Mouse (Mus musculus) skeletal muscle tissue, adult 2 months (tissue): ENCODE results near the gene Trpm5.
A peak's percentile ranks its signal among the peaks of the same experiment; 100 is the strongest.

Source experiments
- DNase-seq: peaks from one replicate; pipeline ENCODE4 v3.0.0-alpha.2; 2012; ENCODE audit warnings: low read depth, low spot score

The Trpm5 gene

DNA sequence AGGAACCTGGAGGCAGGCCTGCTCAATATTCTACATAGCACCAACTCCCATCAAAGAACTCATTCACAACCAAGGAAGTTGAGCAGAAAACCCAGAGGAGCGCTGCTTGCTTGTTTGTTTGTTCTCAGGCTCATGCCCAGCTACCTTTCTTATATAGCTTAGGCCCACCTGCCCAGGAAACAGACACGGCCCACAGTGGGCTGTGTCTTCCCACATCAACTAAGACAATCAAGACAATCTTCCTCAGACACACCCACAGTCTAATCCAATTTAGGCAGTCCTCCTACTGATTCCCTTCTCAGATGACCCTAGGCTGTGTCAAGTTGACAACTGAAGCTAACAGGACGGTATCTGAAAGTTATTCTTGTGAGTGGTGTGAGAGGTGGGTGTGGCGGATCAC, 11.6 kb upstream of the Trpm5 start, which contains the start of gene Kcnq1:
TSS of gene Kcnq1 (plus strand) at position 301 of the 400 bp plus-strand sequence.
- no peak for DNase-seq

DNA sequence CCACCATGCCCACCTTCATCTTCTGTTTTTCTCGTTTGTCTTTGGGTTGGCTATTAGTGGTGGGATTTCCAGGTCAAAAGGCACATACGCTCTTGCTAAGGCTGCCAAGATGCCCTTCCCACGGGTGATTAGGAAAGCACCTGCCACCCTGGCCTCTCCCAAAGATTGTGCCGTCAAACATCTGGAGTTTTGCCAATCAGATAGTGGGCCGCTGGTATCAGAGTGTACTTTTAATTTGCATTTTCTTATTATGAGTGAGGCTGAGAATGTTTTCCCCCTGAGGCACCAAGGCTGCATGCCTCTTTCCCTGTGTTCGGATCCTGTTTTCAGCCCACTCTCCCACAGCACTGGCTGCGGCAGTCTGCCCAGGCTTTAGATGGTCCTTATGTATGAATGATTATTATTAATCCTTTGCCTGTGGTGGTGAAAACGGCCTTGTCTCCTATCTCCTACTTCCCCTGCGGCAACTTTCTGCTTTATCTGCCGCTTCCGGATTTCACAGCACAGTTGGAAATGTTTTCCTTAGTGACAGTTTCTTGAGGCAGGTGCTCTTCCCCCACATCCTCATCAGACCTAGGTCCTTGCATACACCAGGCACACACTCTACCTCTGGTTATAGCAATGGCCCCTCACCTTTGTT, 10.9 kb upstream of the Trpm5 start:
- DNase-seq: no peak

DNA sequence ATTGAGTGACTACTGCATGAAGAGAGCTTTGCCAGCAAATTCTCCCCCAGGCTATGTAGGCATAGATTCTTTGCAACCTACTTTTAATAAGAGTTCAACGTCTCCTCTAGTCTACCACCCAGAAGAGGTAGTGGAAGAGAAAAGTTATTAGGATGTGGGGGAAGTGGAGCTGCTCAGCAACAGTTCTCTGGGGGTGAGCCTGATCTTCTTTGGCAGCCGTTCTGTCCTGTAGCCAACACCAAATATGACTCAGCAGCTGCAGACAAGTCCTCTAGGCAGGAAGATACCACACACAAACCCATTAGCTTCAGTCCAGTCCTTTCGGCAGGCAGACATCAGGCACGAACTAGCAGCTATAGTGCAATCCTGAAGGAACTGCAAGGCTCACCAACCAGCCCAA, 6.3 kb upstream of the Trpm5 start:
- DNase-seq: peak; percentile 46

DNA sequence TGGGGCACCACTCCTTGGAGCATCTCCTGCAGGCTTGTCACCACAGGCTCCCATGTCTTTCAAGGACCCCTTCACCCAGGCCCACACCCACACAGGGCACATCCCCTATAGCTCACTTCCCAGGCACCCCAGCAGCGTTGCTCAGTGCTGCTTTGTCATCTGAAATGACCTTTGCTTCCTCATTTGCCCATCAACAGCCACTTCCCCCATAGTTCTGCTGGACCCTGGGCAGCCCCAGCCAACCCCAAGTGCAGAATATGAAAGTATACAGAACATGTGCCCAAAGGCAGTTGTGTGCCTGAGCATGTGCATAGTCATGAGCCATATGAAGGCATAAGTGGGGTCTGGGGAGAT, 1.1 kb upstream of the Trpm5 start:
- no peak for DNase-seq

DNA sequence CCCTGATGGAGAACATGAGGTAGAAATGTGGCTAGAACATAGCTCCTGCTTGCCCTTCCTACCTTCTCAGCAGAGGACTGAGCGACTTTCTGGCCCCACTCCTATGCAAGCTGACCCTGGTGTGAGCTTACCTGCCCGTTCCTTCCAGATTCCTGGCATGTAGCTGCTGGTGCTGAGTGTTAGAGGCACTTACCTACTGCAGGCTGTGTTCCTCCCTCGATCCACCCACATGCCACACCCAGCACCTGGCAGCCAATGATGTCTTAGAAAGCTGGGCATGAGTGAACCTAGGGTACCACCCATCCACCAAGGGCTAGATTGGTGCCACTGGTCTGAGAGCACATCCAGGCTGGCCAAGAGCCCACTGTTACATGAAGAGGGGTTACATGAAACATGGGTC, 595 bp downstream of the Trpm5 start:
- DNase-seq: no peak

DNA sequence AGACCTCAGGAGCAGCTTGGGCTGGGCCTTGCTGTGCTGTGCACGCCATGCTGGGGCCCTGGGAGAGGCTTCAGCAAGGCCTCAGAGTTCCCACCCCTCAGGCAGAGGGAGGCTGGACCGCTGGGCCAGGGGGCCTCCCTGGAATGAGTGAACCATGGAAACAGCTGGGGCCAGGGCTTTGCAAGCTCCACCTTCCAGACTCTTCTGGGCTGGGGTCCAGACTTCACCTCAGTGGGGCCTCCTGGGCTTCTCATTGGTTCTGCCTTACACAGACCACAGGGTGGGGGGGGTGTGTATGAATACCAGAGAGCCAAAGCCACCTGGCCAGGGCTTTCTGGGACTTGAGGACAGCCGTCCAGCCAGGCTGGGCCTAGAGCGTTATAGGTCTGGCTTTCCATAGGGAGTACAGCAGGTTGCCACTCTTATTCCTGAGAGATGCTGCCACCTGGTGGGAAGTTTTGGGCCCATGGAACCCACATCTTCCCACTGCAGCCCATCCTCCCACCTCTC, 7.3 kb downstream of the Trpm5 start:
- DNase-seq: no peak

DNA sequence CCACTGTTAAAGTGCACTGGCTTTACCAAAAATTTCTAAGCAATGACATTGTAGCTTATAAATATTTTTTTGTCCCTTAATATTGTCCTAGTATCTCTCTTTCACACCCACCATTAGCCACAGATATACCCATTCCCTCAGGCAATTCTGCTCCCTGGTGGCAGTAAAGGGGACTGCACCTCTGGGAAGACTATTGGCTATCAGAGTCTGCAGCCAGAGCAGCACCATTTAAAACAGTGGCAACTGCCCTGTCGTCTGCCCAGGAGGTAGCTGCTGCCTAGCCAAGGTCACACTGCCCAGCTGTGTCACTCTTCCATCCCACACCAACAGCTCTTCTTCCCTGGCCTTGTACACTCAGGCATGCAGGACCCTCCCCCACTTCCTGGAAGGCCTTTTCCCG, 8.1 kb downstream of the Trpm5 start:
- peak; percentile 44 for DNase-seq

DNA sequence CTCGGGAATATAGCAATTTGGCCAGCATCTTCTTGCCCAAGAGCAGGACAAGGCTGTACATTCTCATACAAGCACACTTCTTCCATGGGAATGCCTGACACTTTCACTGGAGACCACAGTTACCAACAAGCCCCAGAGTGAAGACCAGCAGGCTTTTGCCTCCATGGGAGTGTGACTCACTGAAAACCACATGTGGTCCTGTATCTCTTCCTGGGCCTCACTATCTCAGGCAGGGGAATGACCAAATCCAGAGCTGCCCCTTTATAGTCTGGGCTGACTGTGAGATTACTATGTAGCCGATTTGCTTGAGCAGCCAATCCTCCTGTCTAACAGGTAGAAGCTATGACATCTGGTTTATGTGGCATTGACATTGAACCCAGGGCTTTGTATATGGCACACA, 10.7 kb downstream of the Trpm5 start:
- no peak for DNase-seq

DNA sequence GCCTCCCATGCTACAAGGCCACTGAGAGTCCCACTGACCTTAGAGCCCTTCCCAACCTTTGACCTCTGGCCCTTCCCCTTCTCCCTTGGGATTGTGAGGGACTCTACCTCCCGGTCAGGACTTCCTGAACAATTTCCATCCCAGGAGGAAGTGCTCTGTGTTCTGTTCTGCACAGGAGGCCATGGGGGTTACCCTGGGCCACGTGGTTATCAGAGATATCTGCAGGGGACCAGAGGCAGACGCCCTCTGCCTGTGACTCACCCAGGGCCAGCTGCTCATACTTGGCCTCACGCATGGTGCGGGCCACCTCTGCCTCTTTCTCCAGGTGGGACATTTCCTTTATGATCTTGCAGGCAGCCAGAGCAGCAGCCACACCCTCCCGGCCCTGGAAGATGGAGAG, 12.4 kb downstream of the Trpm5 start:
- no peak for DNase-seq

DNA sequence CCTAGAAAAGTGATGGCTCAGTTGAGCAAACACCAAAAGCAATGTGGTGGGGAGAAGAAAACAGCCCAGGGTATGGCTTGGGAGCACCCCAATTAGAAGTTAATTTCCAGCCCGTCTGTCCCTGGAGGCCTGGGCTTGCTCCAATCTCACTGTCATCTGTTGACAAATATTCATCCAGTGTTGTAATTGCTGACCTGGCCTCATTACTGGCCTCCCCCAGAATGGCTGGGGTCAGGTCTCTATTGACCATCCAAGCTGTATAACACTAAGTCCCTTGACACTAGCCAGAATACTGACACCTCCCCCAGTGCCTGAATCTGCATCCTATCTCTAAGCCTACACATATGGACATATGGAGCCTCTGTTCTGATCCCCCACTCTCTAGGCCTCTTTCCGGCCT, 17.1 kb downstream of the Trpm5 start:
- no peak for DNase-seq

DNA sequence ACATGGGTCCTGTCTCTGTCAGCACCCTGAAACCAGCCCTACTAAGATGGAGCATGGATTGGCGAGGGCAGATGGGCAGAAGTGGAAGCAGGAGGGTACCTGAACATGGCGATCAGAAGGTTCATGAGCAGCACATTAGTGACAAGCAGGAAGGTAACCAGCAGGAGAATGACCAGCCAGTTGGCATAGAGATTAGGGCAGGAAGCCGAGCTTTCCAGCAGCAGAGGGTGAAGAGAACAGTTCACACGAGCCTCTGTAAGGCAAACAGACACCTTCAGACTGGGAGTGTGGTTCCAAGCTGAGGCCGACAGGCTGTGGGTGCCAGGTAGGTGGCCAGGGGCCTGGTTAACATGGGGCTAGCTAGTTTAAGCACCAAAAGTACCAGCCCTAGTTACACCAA, 19.0 kb downstream of the Trpm5 start:
- DNase-seq: no peak

DNA sequence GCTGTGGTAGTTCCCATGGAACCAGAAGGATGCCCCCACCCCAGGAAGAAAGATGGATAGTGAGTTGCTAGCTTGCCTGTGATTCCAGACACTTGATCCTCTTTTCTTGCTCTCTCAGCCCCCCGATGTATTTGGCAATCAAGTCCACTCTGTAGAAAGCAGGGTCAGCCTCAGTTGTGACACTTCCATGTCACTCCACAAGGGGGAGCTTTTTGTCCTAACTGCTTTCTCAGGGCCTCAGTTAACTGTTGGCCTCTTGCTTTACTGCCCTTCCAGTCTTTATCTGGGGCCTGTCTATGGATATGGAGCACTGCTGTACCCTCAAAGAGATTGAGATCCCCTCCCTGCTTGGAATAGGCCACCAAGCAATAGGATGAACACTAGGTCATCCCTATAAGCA, 21.4 kb downstream of the Trpm5 start:
- DNase-seq: no peak

DNA sequence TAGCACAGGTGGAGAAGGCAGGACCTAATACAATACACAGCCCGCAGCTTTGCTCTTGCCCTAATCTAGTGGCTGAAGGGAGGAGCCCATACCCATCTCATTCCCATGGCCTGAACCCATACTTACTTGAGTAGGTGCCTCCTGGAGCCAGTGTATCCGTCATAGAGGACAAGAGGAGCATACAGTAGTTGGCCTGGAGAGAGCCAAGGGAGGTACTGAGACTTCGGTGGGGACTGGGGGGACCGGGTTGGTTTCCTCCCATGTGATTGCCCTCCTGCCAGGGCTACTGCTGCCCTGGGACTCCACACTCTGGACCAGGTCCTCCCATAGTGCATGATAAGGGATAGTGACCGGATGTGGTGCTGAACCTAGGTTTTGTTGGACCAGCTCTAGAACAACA, 21.8 kb downstream of the Trpm5 start:
- no peak for DNase-seq

DNA sequence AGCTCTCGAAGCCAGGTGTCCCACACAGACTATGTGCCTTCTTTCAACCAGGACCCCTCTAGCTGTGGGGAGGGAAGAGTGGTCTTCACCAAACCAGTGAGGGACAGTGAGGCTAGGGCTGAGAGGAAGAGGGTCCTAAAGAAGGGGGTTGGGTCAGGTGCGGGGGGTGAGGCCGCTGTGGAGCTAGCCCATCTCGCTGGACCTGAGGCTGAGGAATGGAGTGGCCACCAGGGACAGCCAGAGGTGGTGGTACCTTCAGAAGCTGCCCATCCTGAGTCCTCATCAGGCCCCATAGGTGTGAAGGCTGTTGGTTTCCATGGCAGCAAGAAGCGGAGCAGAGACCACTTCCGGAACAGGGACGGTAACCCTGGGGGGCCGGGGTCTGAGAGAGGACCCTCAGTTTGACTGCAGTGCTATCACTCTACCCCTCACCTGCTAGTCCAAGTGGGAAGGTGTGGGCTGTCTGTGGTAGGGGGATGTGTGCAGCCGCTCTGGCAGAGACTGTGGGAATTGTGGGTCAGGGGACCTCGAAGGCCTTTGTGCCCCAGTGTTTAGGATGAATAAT, 23.9 kb downstream of the Trpm5 start:
- no peak for DNase-seq

DNA sequence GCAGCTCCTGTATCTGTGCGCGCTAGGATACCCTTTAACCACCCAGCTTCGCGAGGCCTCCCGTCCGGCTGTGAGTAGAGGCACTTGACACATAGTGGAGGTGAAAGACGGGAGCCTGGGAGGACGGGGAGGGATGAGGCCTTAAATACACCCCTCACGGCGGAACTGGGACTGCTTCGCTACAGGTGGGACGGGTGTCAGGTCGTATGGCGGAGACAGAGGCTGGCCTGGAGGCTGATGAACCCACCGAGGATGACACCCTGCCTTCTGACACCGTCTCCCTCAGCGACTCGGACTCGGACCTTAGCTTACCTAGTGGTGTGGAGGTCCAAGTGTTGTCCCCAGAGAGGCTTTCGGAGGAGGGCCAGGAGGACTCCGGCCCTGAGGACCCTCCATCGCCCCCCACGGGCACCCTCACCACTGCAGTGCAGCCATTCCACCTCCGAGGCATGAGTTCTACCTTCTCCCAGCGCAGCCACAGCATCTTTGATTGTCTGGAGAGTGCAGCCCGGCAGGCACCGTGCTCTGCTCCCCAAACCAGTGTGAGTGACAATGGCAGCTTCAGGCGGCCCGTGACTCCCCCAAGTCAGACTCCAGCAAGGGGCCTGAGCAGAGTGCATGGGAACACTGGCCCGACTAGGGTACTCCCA, 24.6 kb downstream of the Trpm5 start:
- DNase-seq: no peak

DNA sequence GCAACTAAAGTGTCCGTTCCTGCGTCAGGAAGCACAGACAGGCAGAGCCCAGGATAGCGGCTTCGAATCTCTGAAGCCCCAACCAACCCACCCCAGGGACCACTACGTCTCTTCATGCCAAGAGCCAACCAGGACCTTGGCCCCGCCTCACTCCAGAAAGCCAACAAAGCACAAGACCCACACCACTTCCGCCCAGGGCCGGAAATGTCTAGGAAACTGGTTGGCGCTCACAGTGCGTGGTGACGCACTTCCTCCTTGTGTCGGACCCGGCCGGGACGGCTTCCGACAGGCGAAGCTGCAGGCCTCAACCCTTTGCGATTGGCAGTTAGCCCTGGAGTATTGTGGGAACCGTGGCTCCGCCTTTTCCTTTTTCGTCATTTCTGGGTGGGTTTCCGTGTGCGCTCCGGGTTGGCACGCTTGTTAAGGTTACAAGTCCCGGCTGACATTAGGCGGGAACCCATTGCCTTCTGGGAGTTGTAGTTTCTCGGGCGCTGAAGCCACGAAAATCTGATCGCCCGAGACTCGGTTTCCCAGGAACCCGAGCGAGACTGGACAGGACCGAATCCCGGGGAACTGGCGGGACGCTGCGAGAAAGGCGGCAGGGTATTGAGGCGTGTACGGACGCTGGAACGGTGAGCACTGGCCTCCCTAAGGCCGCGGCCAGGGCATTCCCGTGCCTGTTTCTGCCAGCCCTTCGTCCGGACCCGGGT, 25.4 kb downstream of the Trpm5 start, which contains the start of gene Tssc4:
TSS of gene Tssc4 (plus strand) at position 368 of the 710 bp plus-strand sequence.
- DNase-seq: peak; percentile 99

DNA sequence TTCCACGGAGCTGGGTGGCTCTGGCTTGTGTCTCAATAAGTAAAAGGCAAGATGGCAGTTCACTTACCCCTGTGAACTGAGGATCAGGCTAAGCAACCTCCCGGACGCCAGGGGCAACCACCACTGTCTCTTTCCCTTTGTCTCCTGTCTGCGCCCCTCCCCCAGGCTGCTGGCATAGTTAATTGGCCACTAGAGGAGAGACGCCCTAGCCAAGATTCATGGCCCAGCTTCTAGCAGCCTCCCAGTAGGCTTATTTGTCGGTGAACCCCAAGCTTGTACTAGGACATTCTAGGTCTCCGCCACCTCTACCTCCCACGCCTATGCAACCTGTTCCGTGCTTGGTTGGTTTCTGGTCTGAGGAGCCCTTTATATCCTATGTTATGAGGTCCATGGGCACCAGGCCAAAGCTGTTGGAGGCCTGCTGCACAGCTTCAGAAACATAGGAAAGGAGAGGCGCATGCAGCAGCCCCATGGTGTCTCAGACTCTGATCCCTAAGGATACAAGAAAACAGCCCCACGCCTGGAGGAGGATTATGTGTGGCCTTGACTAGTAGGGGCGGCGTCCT, 26.0 kb downstream of the Trpm5 start:
- DNase-seq: no peak

DNA sequence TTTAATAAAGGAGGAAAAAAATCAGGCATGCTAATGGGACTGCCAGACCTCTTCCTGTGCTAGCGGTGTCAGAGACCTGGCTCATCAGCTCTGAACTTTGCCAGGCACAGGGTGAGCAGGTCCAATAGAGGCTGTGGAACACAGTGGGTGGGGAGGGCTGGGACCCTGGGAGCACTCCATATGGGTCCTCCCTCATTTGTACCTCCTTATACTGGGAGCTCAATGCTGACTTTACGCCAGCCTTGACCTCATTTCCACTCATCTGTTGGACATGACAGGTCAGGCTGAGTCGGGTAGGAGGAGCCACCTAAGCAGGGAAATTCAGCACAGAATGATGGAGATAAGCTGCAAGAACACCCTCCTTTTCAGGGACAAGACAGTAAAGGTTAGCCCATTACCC, 26.5 kb downstream of the Trpm5 start:
- DNase-seq: no peak

DNA sequence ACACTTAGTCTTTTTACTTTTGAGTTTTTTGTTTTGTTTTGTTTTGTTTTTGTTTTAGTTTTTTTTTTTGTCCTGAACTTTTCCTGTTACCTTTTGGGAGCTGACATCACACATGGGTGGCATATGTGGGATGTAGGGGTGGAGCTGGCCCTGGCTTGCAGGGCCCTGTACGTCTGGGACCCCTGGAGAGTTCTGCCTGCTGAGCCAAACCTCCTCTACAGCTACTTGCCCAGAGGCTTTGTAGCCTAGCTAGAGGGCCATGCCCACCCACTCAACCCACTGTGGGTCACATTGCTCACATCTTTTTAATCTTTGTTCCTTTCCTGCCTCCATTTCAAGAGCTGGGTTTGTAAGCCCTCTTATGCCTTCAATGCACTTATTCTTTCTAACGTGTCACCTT, 27.0 kb downstream of the Trpm5 start:
- no peak for DNase-seq

DNA sequence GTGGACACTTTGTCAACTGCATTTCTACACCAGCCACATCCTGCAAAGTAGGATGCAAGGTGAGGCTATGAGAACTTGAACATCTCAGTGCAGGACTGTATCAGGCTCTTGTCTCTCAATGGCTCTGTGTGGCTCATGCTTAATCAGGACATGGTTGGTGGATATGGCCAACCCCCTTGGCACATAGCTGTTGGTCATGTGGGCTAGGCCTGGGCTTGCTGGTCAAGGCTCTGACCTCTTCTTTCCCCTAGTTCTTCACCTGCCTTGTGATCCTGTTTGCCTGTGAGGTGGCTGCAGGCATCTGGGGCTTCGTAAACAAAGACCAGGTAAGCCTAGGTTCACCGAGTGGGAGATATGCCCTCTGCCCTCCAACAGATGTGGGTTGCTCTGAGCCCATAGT, 28.8 kb downstream of the Trpm5 start:
- DNase-seq: no peak

DNA sequence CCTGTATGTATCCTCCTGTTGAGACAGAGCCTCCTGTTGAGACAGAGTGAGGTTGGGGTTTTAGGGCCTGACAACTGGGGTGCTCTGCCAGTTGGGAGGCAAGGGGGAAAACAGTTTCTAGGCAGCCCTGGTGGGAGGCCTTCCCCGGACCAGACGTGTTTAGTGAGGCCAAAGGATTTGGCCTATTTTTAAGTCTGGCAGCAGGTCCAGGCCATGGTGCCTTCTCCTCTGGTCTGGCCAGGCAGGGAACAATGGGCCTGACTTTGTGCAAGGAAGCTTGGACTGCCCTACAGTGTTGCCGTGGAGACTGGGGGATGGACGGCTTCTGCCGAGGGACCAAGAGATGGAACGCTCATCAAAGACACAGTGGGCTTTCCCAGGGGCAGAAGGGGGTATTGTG, 30.2 kb downstream of the Trpm5 start:
- DNase-seq: no peak

DNA sequence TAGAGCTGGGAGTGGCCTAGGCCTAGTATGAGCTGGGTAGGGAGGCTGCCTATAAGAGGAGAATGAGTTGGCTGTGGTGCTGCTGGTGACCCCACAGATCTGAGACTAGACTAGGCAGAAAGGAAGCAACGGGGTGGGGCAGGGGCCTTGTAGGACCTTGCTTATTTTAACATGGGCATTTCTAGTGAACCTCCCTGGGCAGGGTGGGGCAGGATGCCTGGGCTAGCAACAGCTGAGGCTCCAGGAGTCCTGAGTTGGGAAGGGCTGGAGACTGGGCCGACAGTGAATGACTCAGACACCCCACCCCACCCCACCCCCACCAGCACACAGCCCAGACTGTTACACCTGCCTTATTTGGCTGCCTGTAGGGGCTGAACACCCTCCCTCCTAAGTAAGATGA, 31.7 kb downstream of the Trpm5 start:
- no peak for DNase-seq
